Mouse (Mus musculus): ENCODE results near the gene Mitd1. TPM values are rescaled to one million over a fixed set of nuclear protein-coding genes. Genes with fewer than 3 reads are reported as not detected.

The Mitd1 gene
- 56.0 TPM for polyA plus RNA-seq (2014; fragmentation: Illumina TruSeq; extraction: RNeasy Lipid Tissue Mini Kit (QIAGEN cat#74804))

GRCm38 (mm10) chr1:37890025-37890652 is at the start of gene Mitd1, which contains the start of gene Mrpl30:
Gene Mitd1, minus strand, starts transcription at chr1:37890411.
Gene Mrpl30, plus strand, starts transcription at chr1:37890477.

GRCm38 (mm10) chr1:37916393-37916792 is 26.2 kb upstream of the Mitd1 start, which contains the start of gene Lyg2:
Gene Lyg2, minus strand, starts transcription at chr1:37916493.

GRCm38 (mm10) chr1:37871704-37872103 is 18.5 kb downstream of the Mitd1 start, which contains the start of gene Lipt1:
Gene Lipt1, plus strand, starts transcription at chr1:37871738.

GRCm38 (mm10) chr1:37866286-37866685 is 23.9 kb downstream of the Mitd1 start, which contains the start of gene Tsga10:
Gene Tsga10, minus strand, starts transcription at chr1:37866429.

Other genes with a start within 250 kb of the Mitd1 start
- gene 2010300C02Rik, start 170.3 kb downstream of the Mitd1 start, polyA plus RNA-seq (2014; fragmentation: Illumina TruSeq; extraction: RNeasy Lipid Tissue Mini Kit (QIAGEN cat#74804)), result 1.1 TPM
- gene Tsga10, start 24.0 kb downstream of the Mitd1 start, polyA plus RNA-seq (2014; fragmentation: Illumina TruSeq; extraction: RNeasy Lipid Tissue Mini Kit (QIAGEN cat#74804)), result 21.6 TPM
- 9.5 TPM for gene Lipt1, start 18.7 kb downstream of the Mitd1 start, polyA plus RNA-seq (2014; fragmentation: Illumina TruSeq; extraction: RNeasy Lipid Tissue Mini Kit (QIAGEN cat#74804))
- gene Mrpl30, start 66 bp upstream of the Mitd1 start, polyA plus RNA-seq (2014; fragmentation: Illumina TruSeq; extraction: RNeasy Lipid Tissue Mini Kit (QIAGEN cat#74804)), result 277 TPM
- not detected for gene Lyg2, start 26.1 kb upstream of the Mitd1 start, polyA plus RNA-seq (2014; fragmentation: Illumina TruSeq; extraction: RNeasy Lipid Tissue Mini Kit (QIAGEN cat#74804))
- not detected for gene Lyg1, start 67.3 kb upstream of the Mitd1 start, polyA plus RNA-seq (2014; fragmentation: Illumina TruSeq; extraction: RNeasy Lipid Tissue Mini Kit (QIAGEN cat#74804))
- 196 TPM for gene Txndc9, start 107.5 kb upstream of the Mitd1 start, polyA plus RNA-seq (2014; fragmentation: Illumina TruSeq; extraction: RNeasy Lipid Tissue Mini Kit (QIAGEN cat#74804))
- gene Eif5b, start 107.6 kb upstream of the Mitd1 start, polyA plus RNA-seq (2014; fragmentation: Illumina TruSeq; extraction: RNeasy Lipid Tissue Mini Kit (QIAGEN cat#74804)), result 132 TPM
- gene Rev1, start 239.4 kb upstream of the Mitd1 start, polyA plus RNA-seq (2014; fragmentation: Illumina TruSeq; extraction: RNeasy Lipid Tissue Mini Kit (QIAGEN cat#74804)), result 41.0 TPM

Measured in ovary, adult 10 weeks (tissue).